Mouse (Mus musculus) left cerebral cortex, adult 9 months (tissue): Measurements from ENCODE around the gene Gm8229.
"Not testable (repeated sequence)": the region's sequence is repeated elsewhere in the genome, so short reads cannot be mapped to it uniquely, and the experiment has no call there.

Source experiments
- DNase-seq, 2 experiments: peaks; one replicate each; pipeline ENCODE4 v3.0.0; 2022; ENCODE audit warnings: low spot score in 2 of 2

The Gm8229 gene

GRCm38 (mm10) chr14:44365057-44365456 is at the start of gene Gm8229:
TSS of gene Gm8229 (plus strand) at chr14:44365357.
- DNase-seq = not testable (repeated sequence)

- not testable (repeated sequence) for DNase-seq
These were observed 26.7 kb upstream of the Gm8229 start, which contains the start of gene Gm5930 for GRCm38 (mm10) chr14:44338484-44338883. TSS of gene Gm5930 (minus strand) at chr14:44338584.

GRCm38 (mm10) chr14:44361416-44361815 is 3.7 kb upstream of the Gm8229 start:
- DNase-seq = not testable (repeated sequence)

- not testable (repeated sequence) for DNase-seq
These were observed 2.9 kb upstream of the Gm8229 start for GRCm38 (mm10) chr14:44362301-44362700.

GRCm38 (mm10) chr14:44384233-44384632 is 19.1 kb downstream of the Gm8229 start:
- not testable (repeated sequence) for DNase-seq

- DNase-seq = not testable (repeated sequence)
These were observed 45.4 kb downstream of the Gm8229 start, which contains the start of gene Gm3371 for GRCm38 (mm10) chr14:44410588-44410987. TSS of gene Gm3371 (minus strand) at chr14:44410688.
